In the genomic region with DNA sequence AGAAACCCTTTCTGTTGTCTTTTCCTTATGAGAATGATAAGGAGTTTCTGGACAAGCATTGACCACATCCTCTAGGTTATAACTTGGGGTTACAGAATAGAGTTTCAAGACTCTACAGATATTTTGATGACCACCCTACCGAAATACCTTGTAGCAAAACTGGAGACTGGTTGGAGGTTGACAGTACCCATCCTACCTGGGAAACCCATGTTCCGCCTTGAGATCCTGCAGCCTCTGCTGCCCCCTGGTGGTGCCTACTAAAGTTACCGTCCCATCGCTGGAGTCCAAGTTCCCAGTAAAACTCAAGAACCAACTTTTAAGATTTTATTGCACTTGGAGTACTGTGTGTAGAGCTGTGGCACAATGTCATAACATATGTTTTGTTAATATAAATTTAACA, we compare ENCODE assay signal across 9 mouse cellular contexts.
DNase-seq lines count a peak whose midpoint lies in the region; ATAC-seq and TF ChIP-seq lines count a peak whose summit lies in the region.
"Had no signal": no experiment of that assay in that cellular context is flagged by ENCODE, and none has a peak within 500 bp of the region (broad histone marks: within the 10 kb centered on the region; RNA-seq: fewer than 3 reads in every experiment).

No protein-coding gene starts in this region.

- H3K9me3 ChIP-seq in midbrain, embryonic 14.5 days (ENCODE audit: control insufficient read depth, low read length) = no peaks in the 10 kb centered on the region
- H3K9me3 ChIP-seq: limb, embryonic 15.5 days had no signal

- no peaks in the 10 kb centered on the region for H3K79me2 ChIP-seq in heart, adult 2 months (replicated peaks; ENCODE audit: control insufficient read depth, insufficient read depth, low read length)

- peak; percentile 59 to 76; a peak in 2 of 4 replicates for ATAC-seq in hematopoietic stem cell, adult 5-6 weeks (replicated peaks in 1 of 2; ENCODE audit: insufficient read depth in 1 of 2, low FRiP score in 2 of 2, low TSS enrichment in 1 of 2, low read depth in 1 of 2, poor library complexity in 2 of 2, severe bottlenecking in 2 of 2)
- peak; percentile 55; the same call in 1 of the 2 replicates for ATAC-seq in midbrain, embryonic 14.5 days (ENCODE audit: low FRiP score, low TSS enrichment)

- peak; percentile 34 to 64 for DNase-seq in heart, adult 2 months
- no peak for DNase-seq in heart, adult 11 months
- peak; percentile 72 to 73 for DNase-seq in adrenal gland, adult 18-20 months (ENCODE audit: low spot score in 2 of 2)
- DNase-seq in embryo, embryonic 10 days (ENCODE audit: low spot score) = peak; percentile 80
- peak; percentile 58 to 67 for DNase-seq in left cerebral cortex, adult 18-20 months (ENCODE audit: low spot score in 2 of 2)
- DNase-seq in midbrain, embryonic 14.5 days = peak; percentile 72

- H3K36me3 ChIP-seq in heart, adult 2 months (ENCODE audit: control insufficient read depth, insufficient read depth, low read length) = no peaks in the 10 kb centered on the region
- no peaks in the 10 kb centered on the region for H3K36me3 ChIP-seq in midbrain, embryonic 14.5 days (ENCODE audit: control insufficient read depth, insufficient read depth, low read length)
- no peaks in the 10 kb centered on the region for H3K36me3 ChIP-seq in testis, adult 2 months (ENCODE audit: control insufficient read depth, insufficient read depth, low read length)
- H3K36me3 ChIP-seq: limb, embryonic 15.5 days had no signal

- no peaks in the 10 kb centered on the region for H3K27me3 ChIP-seq in heart, adult 2 months (ENCODE audit: control insufficient read depth, insufficient read depth, low read length)
- no peaks in the 10 kb centered on the region for H3K27me3 ChIP-seq in midbrain, embryonic 14.5 days (ENCODE audit: control insufficient read depth, insufficient read depth, low read length)
- H3K27me3 ChIP-seq in testis, adult 2 months (ENCODE audit: control insufficient read depth, insufficient read depth, low read length) = no peaks in the 10 kb centered on the region
- H3K27me3 ChIP-seq: limb, embryonic 15.5 days had no signal

- WGBS in heart, adult 2 months = 31% methylated on average over 4 of the region's 4 CpGs
- WGBS in midbrain, embryonic 14.5 days = 32% methylated on average over 4 of the region's 4 CpGs

- TF ChIP-seq CTCF in heart, adult 2 months (IDR thresholded peaks at IDR 0.05) = peak; percentile 87
- peak; percentile 84; the same call in 1 of the 2 replicates for TF ChIP-seq CTCF in testis, adult 2 months (IDR thresholded peaks at IDR 0.05; ENCODE audit: control insufficient read depth, insufficient read depth, insufficient replicate concordance, low read depth, low read length)

- no peak overlapping the region for H3K4me3 ChIP-seq in heart, adult 2 months
- no peak overlapping the region for H3K4me3 ChIP-seq in midbrain, embryonic 14.5 days (replicated peaks; ENCODE audit: low read depth, low read length)
- H3K4me3 ChIP-seq in testis, adult 2 months (ENCODE audit: control insufficient read depth, low read depth, low read length) = no peak overlapping the region
- H3K4me3 ChIP-seq: limb, embryonic 15.5 days had no signal

- H3K4me2 ChIP-seq in midbrain, embryonic 14.5 days (ENCODE audit: low read length) = no peak overlapping the region
- H3K4me2 ChIP-seq: limb, embryonic 15.5 days had no signal

- TF ChIP-seq POLR2A in heart, adult 2 months (IDR thresholded peaks at IDR 0.05; ENCODE audit: insufficient read depth, low read depth, low read length) = no peak
- no peak for TF ChIP-seq POLR2A in testis, adult 2 months (IDR thresholded peaks at IDR 0.05; ENCODE audit: control insufficient read depth, low read depth, low read length)

- TF ChIP-seq EP300 in heart, adult 2 months (IDR thresholded peaks at IDR 0.05; ENCODE audit: insufficient read depth, low read depth, low read length) = 0 out of 2 replicates have a peak, but pooled peaks have one; percentile 40

- H3K4me1 ChIP-seq in heart, adult 2 months (ENCODE audit: control insufficient read depth, insufficient read depth, low read length) = no peaks in the 10 kb centered on the region
- H3K4me1 ChIP-seq in midbrain, embryonic 14.5 days (ENCODE audit: control insufficient read depth, insufficient read depth, low read length) = no peaks in the 10 kb centered on the region
- no peaks in the 10 kb centered on the region for H3K4me1 ChIP-seq in testis, adult 2 months (ENCODE audit: control insufficient read depth, insufficient read depth, low read length)

- H3K9ac ChIP-seq in heart, adult 2 months (ENCODE audit: low read depth, low read length) = no peak overlapping the region
- no peak overlapping the region for H3K9ac ChIP-seq in midbrain, embryonic 14.5 days (replicated peaks; ENCODE audit: low read length)
- H3K9ac ChIP-seq: limb, embryonic 15.5 days had no signal

- H3K27ac ChIP-seq in heart, adult 2 months = no peak overlapping the region
- no peak overlapping the region for H3K27ac ChIP-seq in midbrain, embryonic 14.5 days (replicated peaks; ENCODE audit: low read depth, low read length)
- no peak overlapping the region for H3K27ac ChIP-seq in testis, adult 2 months (ENCODE audit: control insufficient read depth, insufficient read depth, low read depth, low read length)
- H3K27ac ChIP-seq: limb, embryonic 15.5 days had no signal

- intact Hi-C loops in heart, adult 2 months (cut with DNase I) = loop anchor here (1.0 to 5.0 kb wide), 3 partner anchors 472 to 728 kb away; a partner anchor contains a TSS
